In the genomic region with DNA sequence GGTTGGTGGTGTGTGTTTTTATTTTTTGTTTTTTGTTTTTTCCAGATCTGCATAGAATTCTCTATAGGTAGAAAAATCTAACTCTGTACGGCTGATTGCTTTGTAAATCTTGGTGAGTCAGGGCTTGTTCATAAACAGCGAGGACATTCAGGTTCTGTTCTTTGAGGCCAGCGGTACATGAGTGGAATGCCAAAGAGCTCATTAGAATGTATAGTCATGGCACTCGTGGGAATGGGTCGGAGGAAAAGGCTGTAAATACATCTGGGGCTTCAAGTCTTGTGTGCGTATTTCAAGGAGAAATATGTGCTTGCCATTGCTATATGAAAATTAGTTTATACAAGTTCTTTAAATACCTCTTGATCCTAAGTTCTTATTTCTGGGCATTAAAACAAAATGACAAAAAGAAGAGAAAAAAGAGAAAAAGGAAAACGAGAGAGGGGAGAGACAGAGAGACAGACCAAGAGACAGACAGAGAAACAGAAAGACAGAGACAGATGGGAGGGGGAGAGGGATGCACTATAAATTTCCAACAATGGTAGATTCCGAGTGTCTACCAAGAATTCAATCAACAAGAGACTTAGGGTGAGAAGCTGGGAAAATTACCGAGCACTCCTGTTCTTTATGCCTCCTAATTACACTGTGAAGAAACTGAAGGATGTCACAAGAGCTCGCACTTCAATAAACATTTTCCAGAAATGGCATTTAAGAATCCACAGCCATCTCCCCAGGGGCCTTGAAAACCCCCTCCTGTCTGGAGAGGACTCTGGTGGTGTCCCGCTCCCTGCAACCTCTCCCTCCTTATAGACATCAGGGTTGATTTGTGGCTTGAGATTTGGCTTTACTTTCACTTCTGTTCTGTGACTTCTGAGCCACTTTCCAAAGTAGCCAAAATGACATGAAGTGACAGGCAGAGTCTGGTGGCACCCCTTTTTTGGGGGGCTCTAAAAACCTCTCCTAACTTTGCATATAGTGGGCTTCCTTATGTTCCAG, we compare ENCODE assay signal across 13 mouse cellular contexts.
DNase-seq lines count a peak whose midpoint lies in the region; ATAC-seq lines count a peak whose summit lies in the region.
"Had no signal": no experiment of that assay in that cellular context is flagged by ENCODE, and none has a peak within 500 bp of the region (broad histone marks: within the 10 kb centered on the region; RNA-seq: fewer than 3 reads in every experiment).

No protein-coding gene starts in this region.

- peak overlapping the region; percentile 70 for H3K27ac ChIP-seq in forebrain, embryonic 15.5 days (replicated peaks)
- peak overlapping the region; percentile 77 for H3K27ac ChIP-seq in midbrain, embryonic 10.5 days (replicated peaks)
- H3K27ac ChIP-seq: embryonic facial prominence, embryonic 15.5 days; limb, embryonic 12.5 days had no signal

- H3K9me3 ChIP-seq in forebrain, embryonic 15.5 days = no peaks in the 10 kb centered on the region
- H3K9me3 ChIP-seq in midbrain, embryonic 10.5 days (replicated peaks) = no peaks in the 10 kb centered on the region
- H3K9me3 ChIP-seq: embryonic facial prominence, embryonic 15.5 days; limb, embryonic 12.5 days had no signal

- peak; percentile 16 for DNase-seq in A20 (ENCODE audit: low read depth, low spot score)
- peak; percentile 27 for DNase-seq in adipocyte (ENCODE audit: low spot score)
- DNase-seq in midbrain, embryonic 10.5 days (ENCODE audit: low spot score) = no peak
- no peak for DNase-seq in T-cell, adult 2 months (ENCODE audit: low spot score)
- no peak for DNase-seq in ovary, postnatal 36 days (ENCODE audit: low spot score)
- DNase-seq in gastrocnemius, adult 18-20 months (ENCODE audit: low spot score) = no peak
- no peak for DNase-seq in heart, postnatal 10 days
- DNase-seq: gastrocnemius, postnatal 10 days; heart, postnatal 14 days; layer of hippocampus, adult 9-11 months had no signal

- no peaks in the 10 kb centered on the region for H3K36me3 ChIP-seq in forebrain, embryonic 15.5 days
- no peaks in the 10 kb centered on the region for H3K36me3 ChIP-seq in midbrain, embryonic 10.5 days
- H3K36me3 ChIP-seq: embryonic facial prominence, embryonic 15.5 days; limb, embryonic 12.5 days had no signal

- 12% methylated on average over 11 of the region's 11 CpGs for WGBS in forebrain, embryonic 15.5 days
- WGBS in midbrain, embryonic 10.5 days = 73% methylated on average over 11 of the region's 11 CpGs

- no peak overlapping the region for H3K4me2 ChIP-seq in forebrain, embryonic 15.5 days (replicated peaks)
- H3K4me2 ChIP-seq: embryonic facial prominence, embryonic 15.5 days; limb, embryonic 12.5 days had no signal

- peak; percentile 76; the same call in 1 of the 2 replicates for ATAC-seq in forebrain, embryonic 15.5 days (replicated peaks)

- intact Hi-C loops in heart, postnatal 10 days (cut with DNase I) = no loop called here

- no peaks in the 10 kb centered on the region for H3K27me3 ChIP-seq in forebrain, embryonic 15.5 days
- H3K27me3 ChIP-seq in midbrain, embryonic 10.5 days (ENCODE audit: low read depth, poor library complexity, severe bottlenecking) = no peaks in the 10 kb centered on the region
- H3K27me3 ChIP-seq: embryonic facial prominence, embryonic 15.5 days; limb, embryonic 12.5 days had no signal

- no peak overlapping the region for H3K9ac ChIP-seq in forebrain, embryonic 15.5 days (replicated peaks)
- H3K9ac ChIP-seq: embryonic facial prominence, embryonic 15.5 days; limb, embryonic 12.5 days had no signal

- H3K4me3 ChIP-seq in forebrain, embryonic 15.5 days = no peak overlapping the region
- no peak overlapping the region for H3K4me3 ChIP-seq in midbrain, embryonic 10.5 days
- H3K4me3 ChIP-seq: embryonic facial prominence, embryonic 15.5 days; limb, embryonic 12.5 days had no signal

- peaks cover 32% of the 10 kb centered on the region for H3K4me1 ChIP-seq in forebrain, embryonic 15.5 days
- H3K4me1 ChIP-seq in midbrain, embryonic 10.5 days = peaks cover 32% of the 10 kb centered on the region
- H3K4me1 ChIP-seq: embryonic facial prominence, embryonic 15.5 days had no signal

Comparison
In these comparisons a context has a peak if more than half of its experiments do, and no peak if none do; other contexts are left out.
1. DNase-seq: peak in A20 (single experiment) and adipocyte (single experiment); none in midbrain, embryonic 10.5 days (single experiment), T-cell, adult 2 months (single experiment), ovary, postnatal 36 days (single experiment), gastrocnemius, adult 18-20 months (single experiment) and heart, postnatal 10 days (0 of 2).